15 mouse cellular contexts compared by ENCODE assay signal in the genomic region with DNA sequence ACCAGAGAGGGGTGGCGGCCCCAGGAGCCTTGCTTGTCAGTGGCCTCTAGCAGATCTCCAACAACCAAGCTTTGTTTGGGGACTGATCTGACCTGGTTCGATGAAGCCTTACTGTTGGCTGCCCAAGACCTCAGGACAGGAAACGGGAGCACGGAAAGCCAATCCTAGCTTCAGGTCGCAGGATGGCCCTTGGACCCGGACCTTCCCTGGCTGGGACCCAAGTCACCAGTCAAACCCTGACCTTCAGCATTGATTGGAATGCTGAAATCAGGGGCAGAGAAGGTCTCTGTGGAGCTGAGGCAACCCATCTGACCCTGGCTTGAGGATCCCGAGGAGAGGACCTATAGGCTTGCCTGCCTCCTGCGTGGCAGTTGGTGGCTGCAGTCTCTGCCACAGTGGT. TPM values are rescaled to one million over a fixed set of nuclear protein-coding genes. Genes with fewer than 3 reads are reported as not detected.
DNase-seq lines count a peak whose midpoint lies in the region; ATAC-seq and TF ChIP-seq lines count a peak whose summit lies in the region.
"Had no signal": no experiment of that assay in that cellular context is flagged by ENCODE, and none has a peak within 500 bp of the region (broad histone marks: within the 10 kb centered on the region; RNA-seq: fewer than 3 reads in every experiment).

No protein-coding gene starts in this region.

- peak; percentile 84 for DNase-seq in kidney, adult 11 months
- DNase-seq in kidney, adult 9 months: peak; percentile 84
- no peak for DNase-seq in liver, embryonic 11.5 days (ENCODE audit: low spot score)
- no peak for DNase-seq in stomach, postnatal 0 days (ENCODE audit: low spot score)
- DNase-seq in gastrocnemius, postnatal 14 days: no peak
- DNase-seq in lung, postnatal 14 days: no peak
- DNase-seq: cerebellum, postnatal 36 days; gastrocnemius, postnatal 10 days; heart, postnatal 14 days; lung, embryonic 14.5 days; right cerebral cortex, postnatal 14 days; thymus, postnatal 36 days had no signal

- no peak for TF ChIP-seq EP300 in stomach, postnatal 0 days (optimal IDR thresholded peaks at IDR 0.05)

- WGBS in kidney, embryonic 16.5 days: 73% methylated on average over 8 of the region's 8 CpGs
- WGBS in liver, embryonic 11.5 days: 66% methylated on average over 8 of the region's 8 CpGs
- 81% methylated on average over 8 of the region's 8 CpGs for WGBS in stomach, postnatal 0 days

- intact Hi-C loops in gastrocnemius, postnatal 14 days (cut with DNase I; ENCODE audit: low total_unique reads): no loop called here

- H3K36me3 ChIP-seq in kidney, embryonic 16.5 days (ENCODE audit: insufficient read depth, low read length): no peaks in the 10 kb centered on the region
- H3K36me3 ChIP-seq in liver, embryonic 11.5 days (ENCODE audit: control insufficient read depth, insufficient read depth, low read length): no peaks in the 10 kb centered on the region
- no peaks in the 10 kb centered on the region for H3K36me3 ChIP-seq in stomach, postnatal 0 days (ENCODE audit: control insufficient read depth, insufficient read depth, low read length)

- no peak overlapping the region for H3K9ac ChIP-seq in kidney, embryonic 16.5 days (replicated peaks; ENCODE audit: low read length)
- H3K9ac ChIP-seq in liver, embryonic 11.5 days (ENCODE audit: low read depth, low read length): no peak overlapping the region
- H3K9ac ChIP-seq in stomach, postnatal 0 days (ENCODE audit: low read length): no peak overlapping the region
- H3K9ac ChIP-seq: lung, embryonic 14.5 days had no signal

- no peak overlapping the region for H3K4me3 ChIP-seq in kidney, embryonic 16.5 days (ENCODE audit: low read length)
- H3K4me3 ChIP-seq in liver, embryonic 11.5 days (ENCODE audit: low read depth, low read length): no peak overlapping the region
- H3K4me3 ChIP-seq in stomach, postnatal 0 days (ENCODE audit: low read depth, low read length): no peak overlapping the region

- no peak for ATAC-seq in kidney, embryonic 16.5 days (ENCODE audit: low FRiP score, low TSS enrichment)
- ATAC-seq in liver, embryonic 11.5 days (replicated peaks; ENCODE audit: low FRiP score): peak; percentile 57
- ATAC-seq in stomach, postnatal 0 days (ENCODE audit: low FRiP score, low TSS enrichment): no peak; the same call in 1 of the 2 replicates
- ATAC-seq: forebrain, embryonic 16.5 days had no signal

- no peaks in the 10 kb centered on the region for H3K9me3 ChIP-seq in kidney, embryonic 16.5 days (ENCODE audit: low read length)
- no peaks in the 10 kb centered on the region for H3K9me3 ChIP-seq in liver, embryonic 11.5 days (ENCODE audit: control insufficient read depth, low read length)
- H3K9me3 ChIP-seq in stomach, postnatal 0 days (ENCODE audit: control insufficient read depth, low read length): no peaks in the 10 kb centered on the region

- peaks cover 3% of the 10 kb centered on the region; the same call in 1 of the 2 replicates for H3K27me3 ChIP-seq in kidney, embryonic 16.5 days (ENCODE audit: insufficient read depth, low read length)
- peaks cover 33% of the 10 kb centered on the region for H3K27me3 ChIP-seq in liver, embryonic 11.5 days (replicated peaks; ENCODE audit: control insufficient read depth, insufficient read depth, low read length)
- no peaks in the 10 kb centered on the region for H3K27me3 ChIP-seq in stomach, postnatal 0 days (ENCODE audit: control insufficient read depth, insufficient read depth, low read length)

- peaks cover 53% of the 10 kb centered on the region for H3K4me1 ChIP-seq in kidney, embryonic 16.5 days (ENCODE audit: insufficient read depth, low read length)
- peaks cover 12% of the 10 kb centered on the region for H3K4me1 ChIP-seq in liver, embryonic 11.5 days (replicated peaks; ENCODE audit: control insufficient read depth, insufficient read depth, low read length)
- no peaks in the 10 kb centered on the region for H3K4me1 ChIP-seq in stomach, postnatal 0 days (replicated peaks; ENCODE audit: control insufficient read depth, insufficient read depth)

- H3K4me2 ChIP-seq in kidney, embryonic 16.5 days (replicated peaks; ENCODE audit: low read depth, low read length): no peak overlapping the region
- H3K4me2 ChIP-seq in liver, embryonic 11.5 days: peak overlapping the region; percentile 18
- no peak overlapping the region for H3K4me2 ChIP-seq in stomach, postnatal 0 days (replicated peaks; ENCODE audit: low read depth)
- H3K4me2 ChIP-seq: lung, embryonic 14.5 days had no signal

- no peak overlapping the region for H3K27ac ChIP-seq in kidney, embryonic 16.5 days (ENCODE audit: low read length)
- peak overlapping the region; percentile 70 for H3K27ac ChIP-seq in liver, embryonic 11.5 days (ENCODE audit: low read depth, low read length)
- H3K27ac ChIP-seq in stomach, postnatal 0 days (replicated peaks): peak overlapping the region; percentile 49; the same call in 1 of the 2 replicates
- H3K27ac ChIP-seq: kidney, postnatal 0 days had no signal

- no peak for TF ChIP-seq CTCF in stomach, postnatal 0 days (IDR thresholded peaks at IDR 0.05; ENCODE audit: low read depth)

RNA-seq across cellular contexts. Expression of a gene that starts 5.1 kb away (rescaled TPM):
- 123 and 131 TPM in 2 replicates for polyA plus RNA-seq in kidney, embryonic 16.5 days (2015; fragmentation: Nextera tagmentation; extraction: Ambion mirVana)
- 111 and 117 TPM in 2 replicates for polyA plus RNA-seq in liver, embryonic 11.5 days (2014; fragmentation: Nextera tagmentation; extraction: Ambion mirVana)
- 42.9 and 46.2 TPM in 2 replicates for polyA plus RNA-seq in stomach, postnatal 0 days (2015; fragmentation: Nextera tagmentation; extraction: Ambion mirVana)
- total RNA-seq in gastrocnemius, postnatal 14 days (2021): 10 to 100 TPM; 27.2 to 34.0 TPM

Comparison
In these comparisons a context has a peak if more than half of its experiments do, and no peak if none do; other contexts are left out.
1. DNase-seq: peak in kidney, adult 11 months (single experiment) and kidney, adult 9 months (single experiment); none in liver, embryonic 11.5 days (single experiment), stomach, postnatal 0 days (single experiment), gastrocnemius, postnatal 14 days (single experiment) and lung, postnatal 14 days (single experiment).